Mouse (Mus musculus) heart, adult 2 months (tissue): ENCODE data around the gene Dnah10.

Source experiments
- CTCF ChIP-seq: fragments of 200-600 bp; IDR thresholded peaks from 2 replicates; pipeline ENCODE4 v1.8.1; 2022; ENCODE audit warnings: antibody characterized with exemption, mild to moderate bottlenecking, moderate library complexity
- POLR2A ChIP-seq: fragments of 200-500 bp; IDR thresholded peaks from 2 replicates; pipeline ENCODE4 v1.6.1; 2011; ENCODE audit warnings: mild to moderate bottlenecking, low read depth, low read length, control low read depth; ENCODE audit not compliant: insufficient read depth

DNA sequence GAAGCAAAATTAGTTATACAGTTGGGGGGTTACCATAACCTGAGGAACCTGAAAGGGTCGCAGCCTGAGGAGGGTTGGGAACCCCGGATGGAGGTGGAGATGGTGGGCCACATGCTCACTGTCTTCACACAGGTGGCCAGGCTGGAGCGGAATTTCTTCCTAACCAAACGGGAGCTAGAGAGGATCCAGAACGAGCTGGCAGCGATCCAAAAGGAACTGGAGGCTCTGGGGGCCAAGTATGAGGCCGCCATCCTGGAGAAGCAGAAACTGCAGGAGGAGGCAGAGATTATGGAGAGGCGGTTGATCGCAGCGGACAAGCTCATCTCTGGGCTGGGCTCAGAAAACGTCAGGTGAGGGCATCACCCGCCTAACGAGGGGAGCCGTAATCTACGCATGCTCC, 92.2 kb downstream of the Dnah10 start:
- TF ChIP-seq CTCF (no peak), POLR2A (no peak)
